Mouse (Mus musculus) liver, embryonic 15.5 days (tissue): ENCODE data around the gene Fbxo3. TPM values are rescaled to one million over a fixed set of nuclear protein-coding genes. Genes with fewer than 3 reads are reported as not detected.
"Not testable (repeated sequence)": the region's sequence is repeated elsewhere in the genome, so short reads cannot be mapped to it uniquely, and the experiment has no call there.

ENCODE experiments used
- ATAC-seq: fragments of 200-750 bp; cut with Nextera tagmentation; 2 replicates; pipeline ENCODE4 v1.8.0; 2017; ENCODE audit warnings: moderate number of reproducible peaks, mild to moderate bottlenecking, moderate library complexity; ENCODE audit not compliant: insufficient read depth
- H3K27ac ChIP-seq: fragments of 300-500 bp; sonication (generic); replicated peaks from 2 replicates; pipeline ENCODE4 v1.5.1; 2015; ENCODE audit warnings: mild to moderate bottlenecking, inconsistent platforms
- H3K27me3 ChIP-seq: fragments of 300-500 bp; sonication (generic); 2 replicates; pipeline ENCODE4 v1.6.1; 2015; ENCODE audit warnings: mild to moderate bottlenecking, inconsistent platforms
- H3K36me3 ChIP-seq: fragments of 300-500 bp; sonication (generic); replicated peaks from 2 replicates; pipeline ENCODE4 v1.6.1; 2015; ENCODE audit warnings: moderate library complexity, mild to moderate bottlenecking, inconsistent platforms
- H3K4me1 ChIP-seq: fragments of 300-500 bp; sonication (generic); replicated peaks from 2 replicates; pipeline ENCODE4 v1.6.1; 2015; ENCODE audit warnings: inconsistent platforms
- H3K4me2 ChIP-seq: fragments of 300-500 bp; sonication (generic); 2 replicates; pipeline ENCODE4 v1.6.1; 2015; ENCODE audit warnings: moderate library complexity, mild to moderate bottlenecking, inconsistent platforms
- H3K4me3 ChIP-seq: fragments of 300-500 bp; sonication (generic); replicated peaks from 2 replicates; pipeline ENCODE4 v1.5.1; 2015; ENCODE audit warnings: mild to moderate bottlenecking, inconsistent platforms
- H3K9ac ChIP-seq: fragments of 300-500 bp; sonication (generic); 2 replicates; pipeline ENCODE4 v1.6.1; 2015; ENCODE audit warnings: moderate library complexity, mild to moderate bottlenecking, inconsistent platforms
- H3K9me3 ChIP-seq: fragments of 300-500 bp; sonication (generic); replicated peaks from 2 replicates; pipeline ENCODE4 v1.6.1; 2016; ENCODE audit warnings: inconsistent platforms
- WGBS: fragments of 180-500 bp; shearing (Covaris S2); methylation state at CpG from one replicate; pipeline ENCODE4 v1.1.7; 2015; ENCODE audit warnings: mixed read lengths; ENCODE audit not compliant: insufficient replicate concordance; 5-methylcytosine and 5-hydroxymethylcytosine counted together
- polyA plus RNA-seq: library from polyadenylated mRNA; unstranded; fragments of >200 nt; fragmentation: Nextera tagmentation; extraction: Ambion mirVana; gene quantifications from 2 replicates; pipeline ENCODE4 v1.2.1, GENCODE M21; 2015

Fbxo3 gene
- polyA plus RNA-seq, result 46.4 and 50.0 TPM in 2 replicates

DNA sequence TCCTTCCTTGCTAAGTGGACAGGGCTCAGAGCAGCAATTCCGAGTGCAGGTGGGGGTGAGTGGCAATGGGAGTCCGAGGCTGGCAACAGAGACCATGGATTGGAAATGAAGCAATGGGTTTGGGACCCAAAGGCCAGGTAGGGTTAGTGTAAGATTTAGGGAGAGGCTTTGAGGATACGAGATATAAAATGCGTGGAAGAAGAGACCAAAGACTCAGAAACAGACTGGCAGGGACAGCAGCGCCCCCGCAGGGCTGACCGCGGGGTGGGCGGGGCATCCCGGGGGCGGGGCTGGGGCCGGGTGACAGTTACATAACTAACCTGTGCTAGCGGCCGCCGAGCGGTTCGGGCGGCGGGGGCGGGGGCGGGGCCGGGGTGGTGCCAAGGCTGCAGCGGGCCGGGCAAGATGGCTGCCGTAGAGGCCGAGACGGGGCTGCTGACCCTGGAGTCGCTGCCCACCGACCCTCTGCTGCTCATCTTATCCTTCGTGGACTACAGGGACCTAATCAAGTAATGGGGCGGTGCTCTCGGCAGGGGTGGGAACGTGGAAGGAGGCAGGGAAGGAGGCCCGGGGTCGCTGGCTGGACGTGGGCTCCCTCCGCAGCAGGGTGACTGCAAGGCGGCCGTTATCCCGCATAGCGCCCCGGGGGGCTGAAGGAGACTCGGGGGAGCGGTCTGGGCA, at the start of gene Fbxo3:
TSS of gene Fbxo3 (plus strand) at position 264 of the 681 bp plus-strand sequence.
- Histone ChIP-seq H3K36me3 (peaks cover 21% of the 10 kb centered on the region), H3K27me3 (0 out of 2 replicates have a peak, but pooled peaks cover 3% of the 10 kb centered on the region), H3K27ac (peak within 1 kb of the TSS; percentile 90), H3K4me1 (peaks cover 26% of the 10 kb centered on the region), H3K4me2 (peak within 1 kb of the TSS; percentile 81), H3K4me3 (peak within 1 kb of the TSS; percentile 94), H3K9me3 (no peaks in the 10 kb centered on the region), H3K9ac (peak within 1 kb of the TSS; percentile 97)
- WGBS, result under 1% methylated on average over 41 of the region's 44 CpGs
- ATAC-seq, result peak; percentile 91

DNA sequence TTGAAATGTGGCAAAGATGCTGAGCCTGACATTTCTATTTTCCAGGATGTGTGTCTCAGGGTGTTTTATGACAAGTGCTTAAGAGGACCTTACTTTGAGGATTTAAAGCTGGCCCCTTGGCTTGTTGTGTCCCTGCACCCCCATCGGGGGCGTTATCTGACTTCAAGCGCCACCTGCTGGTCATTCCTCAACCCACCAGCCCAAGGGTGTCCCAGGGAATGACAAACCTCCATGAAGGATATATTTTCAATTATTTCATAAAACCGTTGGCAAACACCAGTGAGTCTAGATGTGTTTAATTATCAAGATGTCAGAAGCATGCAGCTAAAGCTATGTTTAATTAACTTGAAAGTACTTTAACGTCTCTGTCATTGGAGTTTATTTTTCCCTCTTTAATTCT, 45.3 kb upstream of the Fbxo3 start:
- peaks cover 42% of the 10 kb centered on the region for H3K4me1 ChIP-seq
- no peaks in the 10 kb centered on the region for H3K27me3 ChIP-seq
- 0 out of 2 replicates have a peak, but pooled peaks have one; percentile 45 for ATAC-seq
- no peak overlapping the region for H3K9ac ChIP-seq
- peaks cover 77% of the 10 kb centered on the region for H3K36me3 ChIP-seq
- WGBS, result 20% methylated on average over 5 of the region's 5 CpGs
- H3K27ac ChIP-seq, result peak overlapping the region; percentile 34
- H3K9me3 ChIP-seq, result no peaks in the 10 kb centered on the region
- H3K4me3 ChIP-seq, result no peak overlapping the region
- H3K4me2 ChIP-seq, result no peak overlapping the region

GRCm38 (mm10) chr2:103983146-103983545, 44.4 kb upstream of the Fbxo3 start:
- no peak for ATAC-seq
- Histone ChIP-seq H3K27ac (no peak overlapping the region), H3K27me3 (no peaks in the 10 kb centered on the region), H3K36me3 (peaks cover 68% of the 10 kb centered on the region), H3K4me3 (no peak overlapping the region), H3K4me1 (peaks cover 41% of the 10 kb centered on the region), H3K9me3 (no peaks in the 10 kb centered on the region), H3K4me2 (no peak overlapping the region), H3K9ac (no peak overlapping the region)
- WGBS, result 90% methylated on average over 10 of the region's 10 CpGs

GRCm38 (mm10) chr2:103987595-103987994, 39.9 kb upstream of the Fbxo3 start:
- not testable (repeated sequence) for ATAC-seq, H3K9ac ChIP-seq, H3K9me3 ChIP-seq, H3K27ac ChIP-seq, H3K4me3 ChIP-seq, H3K27me3 ChIP-seq, H3K4me2 ChIP-seq
- Histone ChIP-seq H3K4me1 (peaks cover 22% of the 10 kb centered on the region), H3K36me3 (peaks cover 24% of the 10 kb centered on the region)
- 49% methylated on average over 8 of the region's 8 CpGs for WGBS

DNA sequence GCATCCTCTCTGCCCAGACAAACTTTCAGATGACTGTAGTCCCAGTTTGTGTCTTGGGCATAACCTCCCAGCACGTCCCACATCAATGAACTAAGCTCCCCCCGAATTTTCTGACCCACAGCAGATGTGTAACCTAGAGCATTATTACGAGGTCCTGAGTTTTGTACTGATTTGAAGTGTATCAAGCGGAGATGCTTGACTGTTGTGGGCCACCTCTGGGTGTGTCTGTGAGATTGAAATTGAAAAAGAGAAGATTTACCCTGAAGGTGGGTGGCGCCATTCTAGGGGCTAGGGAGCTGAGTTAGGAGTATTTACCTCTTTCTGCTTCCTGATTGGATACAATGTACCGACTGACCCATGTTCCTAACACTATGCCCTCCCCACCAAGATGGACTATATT, 37.8 kb upstream of the Fbxo3 start:
- Histone ChIP-seq H3K27me3 (peaks cover 15% of the 10 kb centered on the region), H3K9ac (no peak overlapping the region), H3K4me2 (no peak overlapping the region), H3K36me3 (peaks cover 2% of the 10 kb centered on the region), H3K4me1 (peaks cover 18% of the 10 kb centered on the region), H3K27ac (no peak overlapping the region), H3K4me3 (no peak overlapping the region), H3K9me3 (no peaks in the 10 kb centered on the region)
- ATAC-seq, result no peak
- WGBS, result 72% methylated on average over 6 of the region's 6 CpGs

DNA sequence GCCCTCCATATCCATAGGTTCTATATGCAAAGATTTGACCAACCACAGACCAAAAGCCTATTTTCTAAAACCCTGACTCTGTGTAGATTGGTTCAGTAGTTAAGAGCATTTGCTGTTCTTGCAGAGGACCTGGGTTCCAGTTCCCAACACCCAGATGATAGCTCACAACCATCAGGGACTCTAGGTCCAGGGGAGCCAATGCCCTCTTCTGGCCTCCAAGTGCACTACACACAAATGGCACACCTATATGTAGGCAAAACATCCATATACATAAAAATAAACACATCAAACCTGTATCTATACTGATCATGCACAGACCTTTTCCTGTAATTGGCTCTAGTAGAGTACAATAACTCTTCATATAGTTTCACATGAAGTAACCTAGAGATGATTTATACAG, 36.2 kb upstream of the Fbxo3 start:
- no peak overlapping the region for H3K4me3 ChIP-seq
- no peak overlapping the region for H3K4me2 ChIP-seq
- no peak for ATAC-seq
- no peaks in the 10 kb centered on the region for H3K36me3 ChIP-seq
- no peaks in the 10 kb centered on the region for H3K9me3 ChIP-seq
- H3K4me1 ChIP-seq, result peaks cover 13% of the 10 kb centered on the region
- peaks cover 15% of the 10 kb centered on the region for H3K27me3 ChIP-seq
- H3K27ac ChIP-seq, result no peak overlapping the region
- H3K9ac ChIP-seq, result no peak overlapping the region

DNA sequence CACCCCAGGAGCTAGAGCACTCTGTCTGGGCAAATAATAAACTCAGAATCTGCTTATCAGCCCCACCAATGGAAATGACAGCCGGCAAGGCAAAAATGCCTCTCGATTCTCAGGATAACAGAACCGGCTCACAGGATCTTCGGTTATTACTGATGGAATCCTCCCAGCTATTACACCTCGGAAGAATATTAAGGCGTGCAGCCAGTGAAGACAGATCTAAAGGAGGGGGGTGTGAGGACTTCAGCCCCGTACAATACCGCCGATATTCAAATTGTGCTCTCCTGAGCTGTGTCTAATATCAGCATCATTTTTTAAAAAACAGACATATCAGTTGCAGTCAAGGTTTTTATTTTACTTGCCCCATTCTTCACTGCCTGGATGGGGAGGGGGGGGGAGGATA, 35.4 kb upstream of the Fbxo3 start:
- peaks cover 15% of the 10 kb centered on the region for H3K27me3 ChIP-seq
- no peak overlapping the region for H3K4me2 ChIP-seq
- no peak overlapping the region for H3K27ac ChIP-seq
- no peaks in the 10 kb centered on the region for H3K9me3 ChIP-seq
- no peaks in the 10 kb centered on the region for H3K36me3 ChIP-seq
- no peak overlapping the region for H3K9ac ChIP-seq
- H3K4me3 ChIP-seq, result no peak overlapping the region
- no peak for ATAC-seq
- H3K4me1 ChIP-seq, result peaks cover 5% of the 10 kb centered on the region
- 73% methylated on average over 9 of the region's 9 CpGs for WGBS

- Histone ChIP-seq H3K4me3 (no peak overlapping the region), H3K4me1 (no peaks in the 10 kb centered on the region), H3K9ac (no peak overlapping the region), H3K27ac (no peak overlapping the region), H3K27me3 (peaks cover 16% of the 10 kb centered on the region), H3K4me2 (no peak overlapping the region), H3K9me3 (no peaks in the 10 kb centered on the region), H3K36me3 (no peaks in the 10 kb centered on the region)
- ATAC-seq, result no peak
- WGBS, result 58% methylated on average over 17 of the region's 17 CpGs
Observed at GRCm38 (mm10) chr2:103992618-103993332, 34.7 kb upstream of the Fbxo3 start.

DNA sequence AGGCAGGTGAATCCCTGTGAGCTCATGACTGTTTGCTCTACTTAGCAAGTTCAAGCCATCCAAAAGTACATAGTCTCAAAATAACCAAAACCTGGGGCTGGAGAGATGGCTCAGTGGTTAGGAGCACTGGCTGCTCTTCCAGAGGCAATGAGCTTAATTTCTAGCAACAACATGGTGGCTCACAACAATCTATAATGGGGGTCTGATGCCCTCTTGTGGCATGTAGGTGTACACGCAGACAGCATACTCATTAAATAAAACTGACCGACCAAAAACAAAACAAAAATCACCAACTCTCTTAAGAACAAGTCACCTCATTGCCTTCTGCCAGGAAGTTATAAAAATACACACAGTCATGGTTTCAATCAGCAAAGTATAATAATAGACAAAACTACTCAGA, 26.4 kb upstream of the Fbxo3 start:
- no peaks in the 10 kb centered on the region for H3K9me3 ChIP-seq
- H3K4me2 ChIP-seq, result no peak overlapping the region
- ATAC-seq, result no peak
- H3K27ac ChIP-seq, result no peak overlapping the region
- H3K36me3 ChIP-seq, result no peaks in the 10 kb centered on the region
- H3K4me1 ChIP-seq, result no peaks in the 10 kb centered on the region
- no peak overlapping the region for H3K4me3 ChIP-seq
- 5% methylated on average over 2 of the region's 2 CpGs for WGBS
- H3K27me3 ChIP-seq, result peaks cover 30% of the 10 kb centered on the region
- no peak overlapping the region for H3K9ac ChIP-seq

DNA sequence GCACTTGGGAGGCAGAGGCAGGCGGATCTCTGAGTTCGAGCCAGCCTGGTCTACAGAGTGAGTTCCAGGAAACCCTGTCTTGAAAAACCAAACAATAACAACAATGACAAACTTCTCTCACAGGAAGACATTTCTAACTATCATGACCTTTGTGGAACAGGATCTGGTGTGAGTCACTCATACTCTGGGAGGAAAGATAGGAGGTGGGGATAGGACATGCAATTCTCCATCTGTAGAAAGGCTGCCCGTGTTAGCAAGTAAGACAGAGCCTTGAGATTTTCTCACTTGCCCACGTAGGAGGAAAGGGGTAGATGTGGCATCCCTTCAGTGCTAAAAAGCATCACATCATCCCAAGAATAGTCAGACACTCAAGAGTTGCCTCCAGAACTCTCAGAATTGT, 25.7 kb upstream of the Fbxo3 start:
- no peak for ATAC-seq
- H3K27ac ChIP-seq, result no peak overlapping the region

GRCm38 (mm10) chr2:104002711-104003413, 24.7 kb upstream of the Fbxo3 start:
- H3K4me3 ChIP-seq, result no peak overlapping the region
- H3K36me3 ChIP-seq, result no peaks in the 10 kb centered on the region
- H3K27me3 ChIP-seq, result peaks cover 43% of the 10 kb centered on the region
- H3K4me1 ChIP-seq, result no peaks in the 10 kb centered on the region
- peak; percentile 42; the same call in 1 of the 2 replicates for ATAC-seq
- 29% methylated on average over 16 of the region's 16 CpGs for WGBS
- no peak overlapping the region for H3K9ac ChIP-seq
- no peak overlapping the region for H3K4me2 ChIP-seq
- no peak overlapping the region for H3K27ac ChIP-seq
- H3K9me3 ChIP-seq, result no peaks in the 10 kb centered on the region

More for the DNA sequence above, 25.7 kb upstream of the Fbxo3 start:
- no peak overlapping the region for H3K4me3 ChIP-seq
- 53% methylated on average over 4 of the region's 4 CpGs for WGBS
- H3K4me1 ChIP-seq, result no peaks in the 10 kb centered on the region
- no peaks in the 10 kb centered on the region for H3K36me3 ChIP-seq
- H3K27me3 ChIP-seq, result peaks cover 34% of the 10 kb centered on the region
- no peak overlapping the region for H3K9ac ChIP-seq
- H3K4me2 ChIP-seq, result no peak overlapping the region
- H3K9me3 ChIP-seq, result no peaks in the 10 kb centered on the region
